Mouse (Mus musculus): Measurements from ENCODE around the gene Fam126a. TPM values are rescaled to one million over a fixed set of nuclear protein-coding genes. Genes with fewer than 3 reads are reported as not detected.

Fam126a gene
- polyA plus RNA-seq, 1 experiment from 2014 or later: 49.0 TPM

DNA sequence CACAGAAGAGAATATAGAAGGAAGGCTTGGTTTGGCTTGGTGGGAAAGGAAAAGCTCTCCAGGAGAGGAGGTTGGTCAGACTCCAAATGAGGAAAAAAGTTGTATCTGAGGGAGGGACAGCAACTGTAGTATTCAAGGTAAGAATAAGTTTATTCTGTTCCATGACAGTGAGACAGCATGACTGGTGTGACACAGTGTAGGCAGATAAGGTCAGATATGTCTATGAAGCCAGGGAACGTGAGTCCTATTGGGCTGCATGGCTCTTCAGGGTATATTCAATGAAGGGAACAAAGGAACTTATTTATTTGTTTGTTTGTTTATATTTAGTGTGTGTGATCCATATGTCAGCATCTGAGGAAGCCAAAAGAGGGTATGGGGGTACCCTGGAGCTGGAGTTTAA, 113.2 kb downstream of the Fam126a start:
- Histone ChIP-seq H3K27me3 (ENCODE audit: control insufficient read depth, insufficient read depth, low read length) (no peaks in the 10 kb centered on the region), H3K4me3 (replicated peaks; ENCODE audit: low read depth, low read length) (no peak overlapping the region), H3K4me2 (ENCODE audit: low read length) (no peak overlapping the region), H3K27ac (replicated peaks; ENCODE audit: low read depth, low read length) (no peak overlapping the region), H3K36me3 (ENCODE audit: control insufficient read depth, insufficient read depth, low read length) (no peaks in the 10 kb centered on the region), H3K4me1 (ENCODE audit: control insufficient read depth, insufficient read depth, low read length) (0 out of 2 replicates have a peak, but pooled peaks cover 5% of the 10 kb centered on the region), H3K9me3 (ENCODE audit: control insufficient read depth, low read length) (no peaks in the 10 kb centered on the region), H3K9ac (replicated peaks; ENCODE audit: low read length) (no peak overlapping the region)
- no peak for ATAC-seq (ENCODE audit: low FRiP score, low TSS enrichment)
- 88% methylated on average over 1 of the region's 1 CpGs for WGBS
- no peak for DNase-seq

DNA sequence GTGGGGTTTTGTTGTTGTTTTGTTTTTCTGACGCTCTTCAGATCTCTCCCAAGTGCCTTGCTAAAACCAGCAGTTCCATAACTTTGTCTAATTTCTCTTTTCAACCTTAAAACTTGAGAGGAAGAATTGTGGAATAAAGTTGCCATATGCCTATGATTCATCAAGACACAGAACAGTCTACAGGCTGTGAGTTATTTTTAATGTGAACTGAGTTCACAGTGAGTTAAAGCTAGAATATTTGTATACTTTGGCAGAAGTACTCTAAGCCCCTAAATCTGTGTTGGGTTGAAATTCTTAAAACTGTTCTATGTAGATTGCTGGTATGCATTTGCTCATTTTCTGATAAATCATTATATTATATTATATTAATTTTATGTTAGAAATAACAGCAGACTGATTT, 118.9 kb downstream of the Fam126a start:
- Histone ChIP-seq H3K9me3 (ENCODE audit: control insufficient read depth, low read length) (no peaks in the 10 kb centered on the region), H3K9ac (replicated peaks; ENCODE audit: low read length) (no peak overlapping the region), H3K4me3 (replicated peaks; ENCODE audit: low read depth, low read length) (no peak overlapping the region), H3K36me3 (ENCODE audit: control insufficient read depth, insufficient read depth, low read length) (no peaks in the 10 kb centered on the region), H3K27me3 (ENCODE audit: control insufficient read depth, insufficient read depth, low read length) (no peaks in the 10 kb centered on the region), H3K4me1 (ENCODE audit: control insufficient read depth, insufficient read depth, low read length) (no peaks in the 10 kb centered on the region), H3K27ac (replicated peaks; ENCODE audit: low read depth, low read length) (no peak overlapping the region), H3K4me2 (ENCODE audit: low read length) (no peak overlapping the region)
- DNase-seq (no peak), ATAC-seq (ENCODE audit: low FRiP score, low TSS enrichment) (no peak)
- WGBS: 98% methylated on average over 1 of the region's 1 CpGs

DNA sequence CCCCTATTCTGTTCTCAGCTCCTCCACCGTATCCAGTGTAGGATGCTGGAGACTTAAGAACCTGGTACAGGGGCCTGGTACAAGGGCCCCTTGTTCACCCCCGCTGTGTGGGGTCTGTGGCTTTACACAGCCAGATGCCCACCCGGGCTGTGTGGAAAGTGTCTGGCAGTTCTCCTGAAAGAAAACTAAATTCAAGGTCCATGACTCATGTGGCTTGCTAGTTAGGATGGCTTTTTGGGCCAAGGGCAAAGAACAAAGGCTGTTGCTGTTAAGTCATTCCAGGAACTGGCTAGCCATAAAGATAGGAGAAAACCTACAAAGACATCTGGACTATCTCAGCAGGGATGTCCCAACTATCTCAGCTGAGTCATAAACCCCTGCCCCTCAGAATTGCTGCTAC, 121.2 kb downstream of the Fam126a start:
- Histone ChIP-seq H3K36me3 (ENCODE audit: control insufficient read depth, insufficient read depth, low read length) (no peaks in the 10 kb centered on the region), H3K27me3 (ENCODE audit: control insufficient read depth, insufficient read depth, low read length) (no peaks in the 10 kb centered on the region), H3K4me2 (ENCODE audit: low read length) (no peak overlapping the region), H3K9ac (replicated peaks; ENCODE audit: low read length) (no peak overlapping the region), H3K27ac (replicated peaks; ENCODE audit: low read depth, low read length) (no peak overlapping the region), H3K4me3 (replicated peaks; ENCODE audit: low read depth, low read length) (no peak overlapping the region), H3K4me1 (ENCODE audit: control insufficient read depth, insufficient read depth, low read length) (no peaks in the 10 kb centered on the region), H3K9me3 (ENCODE audit: control insufficient read depth, low read length) (no peaks in the 10 kb centered on the region)
- ATAC-seq (ENCODE audit: low FRiP score, low TSS enrichment) (no peak), DNase-seq (no peak)
- 95% methylated on average over 3 of the region's 3 CpGs for WGBS

DNA sequence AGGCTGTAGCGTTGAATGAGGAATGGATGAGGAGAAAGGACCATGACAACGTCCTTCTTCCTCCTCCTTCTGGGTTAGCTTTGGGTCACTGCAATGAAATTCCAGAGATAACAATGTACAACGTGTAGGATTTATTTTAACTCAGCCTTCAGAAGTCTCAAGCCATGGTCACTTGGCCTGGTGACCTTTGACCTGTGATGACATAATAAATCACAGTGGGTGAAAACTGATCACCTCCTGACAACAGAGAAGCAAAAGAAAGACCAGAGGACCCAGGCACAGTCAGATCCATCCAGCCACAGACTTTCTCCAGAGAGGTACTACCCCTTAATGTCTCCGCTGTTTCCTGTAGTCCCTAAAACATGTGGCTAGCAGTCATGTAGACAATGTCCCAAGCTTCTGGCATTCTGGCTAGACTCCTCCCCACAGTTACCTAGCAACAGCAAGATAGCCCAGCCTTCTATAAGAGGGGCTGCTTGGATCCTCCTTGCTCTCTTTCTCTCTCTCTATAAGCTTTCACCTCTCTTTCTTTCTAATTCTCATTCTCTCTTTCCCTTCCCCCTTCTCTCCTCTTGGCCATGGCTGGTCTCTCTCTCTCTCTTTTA, 121.9 kb downstream of the Fam126a start:
- WGBS: 81% methylated on average over 4 of the region's 4 CpGs

DNA sequence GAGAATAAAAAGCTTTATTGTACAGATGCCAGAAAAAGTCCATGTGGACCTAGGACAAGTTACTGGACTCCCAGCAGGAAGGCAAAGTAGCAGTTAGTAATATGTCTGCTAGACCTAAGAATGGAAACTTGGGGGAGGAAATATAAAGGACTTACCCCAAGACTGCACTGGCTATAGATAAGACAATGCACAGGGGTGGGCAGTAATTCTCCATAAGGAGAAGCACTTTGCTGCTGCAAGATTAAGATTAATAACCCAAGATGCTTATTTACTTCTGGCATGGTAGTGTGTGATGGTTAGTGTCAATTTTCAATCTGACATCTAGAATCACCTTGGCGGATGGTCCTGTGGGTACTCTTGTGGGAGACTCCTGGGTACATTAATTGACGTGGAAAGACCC, 128.3 kb downstream of the Fam126a start:
- no peak overlapping the region for H3K4me2 ChIP-seq (ENCODE audit: low read length)
- H3K27me3 ChIP-seq (ENCODE audit: control insufficient read depth, insufficient read depth, low read length): no peaks in the 10 kb centered on the region
- 83% methylated on average over 2 of the region's 2 CpGs for WGBS
- H3K9ac ChIP-seq (replicated peaks; ENCODE audit: low read length): no peak overlapping the region
- H3K4me3 ChIP-seq (replicated peaks; ENCODE audit: low read depth, low read length): no peak overlapping the region
- no peak for DNase-seq
- no peaks in the 10 kb centered on the region for H3K36me3 ChIP-seq (ENCODE audit: control insufficient read depth, insufficient read depth, low read length)
- H3K4me1 ChIP-seq (ENCODE audit: control insufficient read depth, insufficient read depth, low read length): no peaks in the 10 kb centered on the region
- H3K27ac ChIP-seq (replicated peaks; ENCODE audit: low read depth, low read length): no peak overlapping the region
- no peaks in the 10 kb centered on the region for H3K9me3 ChIP-seq (ENCODE audit: control insufficient read depth, low read length)
- no peak for ATAC-seq (ENCODE audit: low FRiP score, low TSS enrichment)

More for the DNA sequence above, 121.9 kb downstream of the Fam126a start:
- Histone ChIP-seq H3K27me3 (ENCODE audit: control insufficient read depth, insufficient read depth, low read length) (no peaks in the 10 kb centered on the region), H3K4me3 (replicated peaks; ENCODE audit: low read depth, low read length) (no peak overlapping the region), H3K36me3 (ENCODE audit: control insufficient read depth, insufficient read depth, low read length) (no peaks in the 10 kb centered on the region), H3K4me2 (ENCODE audit: low read length) (no peak overlapping the region), H3K9ac (replicated peaks; ENCODE audit: low read length) (no peak overlapping the region), H3K27ac (replicated peaks; ENCODE audit: low read depth, low read length) (no peak overlapping the region), H3K9me3 (ENCODE audit: control insufficient read depth, low read length) (no peaks in the 10 kb centered on the region), H3K4me1 (ENCODE audit: control insufficient read depth, insufficient read depth, low read length) (no peaks in the 10 kb centered on the region)
- DNase-seq (no peak), ATAC-seq (ENCODE audit: low FRiP score, low TSS enrichment) (no peak)

DNA sequence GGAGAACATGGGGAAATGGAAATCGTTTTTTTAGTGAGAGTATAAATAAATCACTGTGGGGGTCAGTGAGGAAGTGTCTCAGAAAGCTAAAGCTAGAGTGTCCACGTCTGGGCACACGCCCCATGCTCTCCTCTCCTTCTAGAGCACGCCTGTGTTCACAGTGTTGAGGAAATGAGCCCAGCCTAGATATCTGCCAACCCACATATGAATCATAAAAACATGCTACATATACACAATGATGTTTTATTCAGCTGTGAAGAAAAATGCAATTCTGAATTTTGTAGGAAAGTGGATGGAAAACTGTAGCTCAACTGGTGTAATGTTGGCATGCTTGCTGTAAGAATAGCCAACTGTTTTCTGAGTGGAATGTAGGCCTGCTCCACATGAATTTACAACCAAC, 130.3 kb downstream of the Fam126a start:
- Histone ChIP-seq H3K4me2 (ENCODE audit: low read length) (no peak overlapping the region), H3K9me3 (ENCODE audit: control insufficient read depth, low read length) (no peaks in the 10 kb centered on the region), H3K4me3 (replicated peaks; ENCODE audit: low read depth, low read length) (no peak overlapping the region), H3K27me3 (ENCODE audit: control insufficient read depth, insufficient read depth, low read length) (no peaks in the 10 kb centered on the region), H3K36me3 (ENCODE audit: control insufficient read depth, insufficient read depth, low read length) (no peaks in the 10 kb centered on the region), H3K9ac (replicated peaks; ENCODE audit: low read length) (no peak overlapping the region), H3K27ac (replicated peaks; ENCODE audit: low read depth, low read length) (no peak overlapping the region), H3K4me1 (ENCODE audit: control insufficient read depth, insufficient read depth, low read length) (no peaks in the 10 kb centered on the region)
- DNase-seq (no peak), ATAC-seq (ENCODE audit: low FRiP score, low TSS enrichment) (no peak)
- 73% methylated on average over 4 of the region's 4 CpGs for WGBS

DNA sequence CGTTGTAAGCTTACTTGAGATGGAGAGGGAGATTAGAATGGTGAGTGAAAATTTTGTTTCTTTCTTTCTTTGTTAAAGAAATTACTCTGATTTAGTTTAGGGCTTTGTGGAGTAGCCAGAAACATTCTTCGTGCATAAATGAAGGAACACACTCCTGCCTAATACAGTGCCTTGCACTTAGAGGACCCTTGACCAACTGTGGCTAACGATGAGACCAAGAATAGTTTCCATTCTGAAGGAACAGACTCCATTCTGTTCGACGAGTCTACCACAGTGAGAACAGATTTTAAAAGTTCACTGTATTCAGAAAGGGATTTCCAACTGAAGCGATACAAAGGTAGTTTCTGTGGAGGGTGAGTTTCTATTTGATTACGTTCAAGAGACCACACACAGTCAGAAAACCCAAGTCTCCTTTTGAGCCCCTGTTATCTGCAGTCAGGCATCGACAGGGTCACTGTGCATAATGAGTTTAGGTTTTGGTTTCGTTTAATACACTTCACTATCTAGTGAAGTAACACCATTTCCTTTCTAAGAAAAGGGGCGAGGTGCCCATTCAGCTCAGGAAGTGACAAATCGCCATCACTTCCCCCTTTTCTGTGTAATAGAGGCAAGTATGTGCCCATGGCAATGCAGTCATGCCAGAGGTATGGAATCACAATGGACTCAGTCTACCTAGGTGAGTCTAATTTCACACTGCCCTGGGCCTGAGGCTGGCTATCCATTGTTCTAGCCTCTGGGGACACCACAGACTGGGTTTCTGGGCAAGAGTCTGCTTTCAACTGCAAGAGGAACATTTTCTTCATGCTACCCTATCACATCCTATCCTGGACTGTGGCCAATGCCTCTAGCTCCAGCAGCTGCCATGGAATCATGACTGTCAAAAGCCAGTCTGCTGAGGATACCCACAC, 136.4 kb downstream of the Fam126a start:
- no peak overlapping the region for H3K4me2 ChIP-seq (ENCODE audit: low read length)
- ATAC-seq (ENCODE audit: low FRiP score, low TSS enrichment): no peak
- DNase-seq: no peak
- no peaks in the 10 kb centered on the region for H3K9me3 ChIP-seq (ENCODE audit: control insufficient read depth, low read length)
- no peak overlapping the region for H3K4me3 ChIP-seq (replicated peaks; ENCODE audit: low read depth, low read length)
- H3K27ac ChIP-seq (replicated peaks; ENCODE audit: low read depth, low read length): no peak overlapping the region
- H3K9ac ChIP-seq (replicated peaks; ENCODE audit: low read length): no peak overlapping the region
- no peaks in the 10 kb centered on the region for H3K4me1 ChIP-seq (ENCODE audit: control insufficient read depth, insufficient read depth, low read length)
- whole genome bisulfite sequencing: 83% methylated on average over 11 of the region's 11 CpGs
- no peaks in the 10 kb centered on the region for H3K27me3 ChIP-seq (ENCODE audit: control insufficient read depth, insufficient read depth, low read length)
- no peaks in the 10 kb centered on the region for H3K36me3 ChIP-seq (ENCODE audit: control insufficient read depth, insufficient read depth, low read length)

DNA sequence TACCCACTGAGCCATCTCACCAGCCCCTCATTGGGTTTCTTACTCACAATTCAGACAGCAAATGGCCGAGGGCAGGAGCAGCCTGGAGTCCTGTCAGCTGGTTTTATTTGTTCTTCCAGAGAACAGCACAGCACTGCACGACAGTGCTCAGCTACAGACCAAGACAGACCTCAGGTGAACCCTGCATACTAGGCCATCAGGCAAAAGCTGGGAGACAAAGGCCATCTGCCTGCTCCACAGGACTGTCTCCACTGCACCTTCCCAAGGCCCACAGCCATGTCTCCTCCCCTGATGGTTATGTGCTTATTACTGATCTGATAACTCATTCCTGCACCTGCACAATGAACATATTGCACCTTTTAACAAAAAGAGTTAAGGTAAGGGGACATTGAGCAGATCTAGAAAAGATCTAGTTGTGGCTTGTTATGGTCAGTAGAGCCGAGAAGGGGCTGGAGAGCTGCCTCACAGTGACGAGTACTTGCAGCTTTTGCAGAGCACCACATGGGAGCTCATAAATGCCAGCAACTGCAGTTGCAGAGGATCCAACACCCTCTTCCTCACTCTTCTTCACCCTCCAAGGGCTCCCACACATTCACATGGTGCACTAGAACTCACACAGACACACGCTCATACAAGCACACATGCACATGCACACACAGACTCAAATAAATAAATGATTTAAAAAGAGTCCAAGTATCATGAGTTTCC, 137.2 kb downstream of the Fam126a start:
- Histone ChIP-seq H3K4me1 (ENCODE audit: control insufficient read depth, insufficient read depth, low read length) (no peaks in the 10 kb centered on the region), H3K27me3 (ENCODE audit: control insufficient read depth, insufficient read depth, low read length) (no peaks in the 10 kb centered on the region), H3K36me3 (ENCODE audit: control insufficient read depth, insufficient read depth, low read length) (no peaks in the 10 kb centered on the region), H3K4me3 (replicated peaks; ENCODE audit: low read depth, low read length) (no peak overlapping the region), H3K9ac (replicated peaks; ENCODE audit: low read length) (no peak overlapping the region), H3K9me3 (ENCODE audit: control insufficient read depth, low read length) (no peaks in the 10 kb centered on the region), H3K27ac (replicated peaks; ENCODE audit: low read depth, low read length) (no peak overlapping the region), H3K4me2 (ENCODE audit: low read length) (no peak overlapping the region)
- DNase-seq (no peak), ATAC-seq (ENCODE audit: low FRiP score, low TSS enrichment) (no peak)
- 83% methylated on average over 5 of the region's 5 CpGs for WGBS
